Mouse (Mus musculus) spleen, postnatal 4 days (tissue): ENCODE data around the gene Reg2.
"Not testable (repeated sequence)": the region's sequence is repeated elsewhere in the genome, so short reads cannot be mapped to it uniquely, and the experiment has no call there.

Source experiments
- DNase-seq, 2 experiments: peaks; one replicate each; pipeline ENCODE4 v3.0.0; 2022; ENCODE audit warnings: low spot score in 2 of 2

Reg2 gene

DNA sequence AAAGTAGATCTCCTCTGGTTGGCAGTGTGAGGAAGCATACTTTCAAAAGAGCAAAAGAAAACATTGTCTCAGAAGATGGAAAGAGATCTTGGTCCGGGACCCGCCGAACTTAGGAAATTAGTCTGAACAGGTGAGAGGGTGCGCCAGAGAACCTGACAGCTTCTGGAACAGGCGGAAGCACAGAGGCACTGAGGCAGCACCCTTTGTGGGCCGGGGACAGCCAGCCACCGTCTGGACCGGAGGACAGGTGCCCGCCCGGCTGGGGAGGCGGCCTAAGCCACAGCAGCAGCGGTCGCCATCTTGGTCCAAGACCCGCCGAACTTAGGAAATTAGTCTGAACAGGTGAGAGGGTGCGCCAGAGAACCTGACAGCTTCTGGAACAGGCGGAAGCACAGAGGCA lies at the start of gene Reg2:
TSS of gene Reg2 (plus strand) at position 301 of the 400 bp plus-strand sequence.
- DNase-seq = not testable (repeated sequence)

DNA sequence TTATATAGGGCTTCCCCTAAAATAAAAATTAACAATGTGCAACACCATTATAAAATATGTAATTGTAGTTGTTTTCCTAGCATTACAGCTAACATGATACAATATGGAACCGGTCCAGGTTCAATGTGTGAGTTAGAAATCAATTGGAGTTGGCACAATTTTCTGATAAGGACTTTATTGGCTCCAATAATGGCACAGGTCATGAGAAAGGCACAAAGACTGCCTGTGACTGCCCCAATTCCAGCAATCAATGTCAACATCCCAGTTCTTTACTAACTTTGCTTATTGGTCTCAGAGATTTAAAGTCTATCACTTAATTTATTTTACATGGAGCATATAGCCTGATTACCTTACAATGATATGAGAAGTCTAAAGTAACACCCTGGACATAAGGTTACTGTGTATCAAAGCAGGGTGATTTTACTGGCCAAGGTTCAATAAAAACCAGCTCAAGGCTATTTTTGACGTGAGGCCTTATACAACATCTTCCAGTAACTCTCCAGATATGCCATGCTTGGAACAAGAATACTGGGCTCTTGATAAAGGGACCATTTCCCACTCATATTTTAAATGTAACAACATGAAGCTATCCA lies 33.4 kb upstream of the Reg2 start:
- DNase-seq = no peak

GRCm38 (mm10) chr6:78370357-78370756 lies 25.1 kb upstream of the Reg2 start, which contains the start of gene Reg3b:
Gene Reg3b (plus strand): TSS chr6:78370657.
- no peak for DNase-seq

GRCm38 (mm10) chr6:78378765-78379164 lies 16.7 kb upstream of the Reg2 start, which contains the start of gene Reg3d:
Gene Reg3d (minus strand): TSS chr6:78378865.
- DNase-seq = no peak

DNA sequence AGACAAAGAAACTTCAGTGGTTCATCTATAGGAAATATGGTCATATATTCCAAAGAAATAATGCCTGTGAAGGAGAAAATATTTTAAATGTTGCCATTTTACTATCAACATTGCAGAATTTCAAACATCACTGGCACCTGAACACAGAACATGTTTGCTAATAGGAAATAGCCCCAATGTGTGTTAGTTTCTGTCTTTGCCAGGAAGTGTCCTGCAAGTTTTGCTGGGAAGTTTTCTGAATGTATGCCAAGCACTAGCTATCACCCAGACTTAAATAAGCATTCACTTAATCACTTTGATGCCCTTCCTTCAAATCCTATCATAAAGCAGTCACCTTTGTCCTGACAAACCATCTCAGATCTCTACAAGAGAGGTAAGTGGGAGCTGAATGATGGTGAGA lies 15.0 kb upstream of the Reg2 start, which contains the start of gene Reg3a:
TSS of gene Reg3a (plus strand) at position 301 of the 400 bp plus-strand sequence.
- no peak for DNase-seq

DNA sequence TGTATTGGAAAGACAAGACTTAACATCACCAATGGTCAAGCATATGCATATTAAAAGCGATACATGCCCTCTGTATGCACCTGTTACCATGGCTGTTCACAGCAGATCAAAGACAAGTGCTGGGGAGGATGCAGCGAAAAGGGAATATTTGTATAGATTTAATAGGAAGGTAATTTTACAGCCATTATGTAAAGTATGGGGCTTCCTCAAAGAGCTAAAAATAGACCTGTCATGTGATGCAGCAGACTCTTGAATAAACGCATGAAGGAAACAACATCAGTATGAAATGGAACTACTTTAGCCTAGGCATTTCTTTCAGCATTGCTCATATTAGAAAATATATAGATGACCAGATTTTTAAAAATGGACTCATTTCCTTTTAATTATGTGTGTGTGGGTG lies 9.8 kb upstream of the Reg2 start:
- DNase-seq = no peak

GRCm38 (mm10) chr6:78422411-78422810 lies 27.0 kb downstream of the Reg2 start, which contains the start of gene Reg1:
Gene Reg1 (plus strand): TSS chr6:78422711.
- DNase-seq = not testable (repeated sequence)

DNA sequence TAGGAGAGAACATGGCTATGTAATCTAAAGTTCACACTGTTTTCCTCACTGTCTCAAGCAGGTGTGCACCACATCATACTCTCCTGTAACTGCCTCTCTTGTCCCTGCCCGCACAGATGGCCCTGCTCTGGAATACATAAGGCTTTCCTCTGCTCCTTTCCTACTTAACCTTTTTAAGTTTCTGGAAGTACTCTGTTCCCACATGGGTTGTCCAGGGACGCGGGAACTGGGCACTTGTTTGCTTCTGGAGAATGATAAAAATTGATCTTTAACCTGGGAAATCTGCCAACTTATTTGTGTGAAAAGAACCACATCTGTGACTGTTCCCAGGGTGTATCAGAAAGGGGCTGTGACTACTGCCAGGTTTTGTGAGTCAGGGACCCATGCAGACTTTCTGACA lies 30.1 kb downstream of the Reg2 start:
- no peak for DNase-seq

DNA sequence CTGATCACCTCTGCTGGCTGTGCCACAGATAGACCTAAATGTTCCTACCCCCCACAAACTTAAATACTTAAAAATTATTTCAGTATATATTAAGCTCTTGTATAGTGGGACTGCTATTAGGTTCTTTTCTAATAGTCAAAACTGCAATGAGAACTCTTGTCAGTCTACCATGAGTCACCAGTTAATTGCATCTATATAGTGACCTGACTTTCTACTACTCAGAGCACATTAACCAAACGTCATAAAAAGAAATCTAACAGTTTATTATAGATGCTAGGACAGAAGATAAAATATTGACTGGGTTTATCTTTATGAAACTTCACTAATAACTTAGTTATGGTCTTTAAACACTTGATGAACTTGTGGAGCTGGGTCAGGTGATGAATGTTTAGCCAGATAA lies 51.8 kb downstream of the Reg2 start:
- DNase-seq = no peak

DNA sequence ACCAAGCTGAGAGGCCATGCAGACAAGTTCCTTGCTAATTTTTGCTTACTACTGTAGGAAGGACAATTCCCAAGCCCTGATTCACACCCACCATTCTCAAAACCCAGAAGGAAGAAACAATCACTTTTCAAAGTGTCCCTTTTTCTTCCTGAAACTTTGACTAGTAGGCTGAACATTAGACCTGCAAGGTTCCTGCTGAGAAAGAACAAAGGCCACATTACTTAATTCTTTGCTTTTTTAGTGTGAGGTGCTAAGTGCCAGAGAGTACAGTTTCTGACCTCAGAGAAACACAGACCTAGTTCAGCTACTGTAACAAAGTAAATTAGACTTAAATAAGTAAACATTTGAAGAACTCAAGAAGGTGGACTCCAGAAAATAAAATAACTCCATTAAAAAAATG lies 53.0 kb downstream of the Reg2 start:
- DNase-seq = no peak

DNA sequence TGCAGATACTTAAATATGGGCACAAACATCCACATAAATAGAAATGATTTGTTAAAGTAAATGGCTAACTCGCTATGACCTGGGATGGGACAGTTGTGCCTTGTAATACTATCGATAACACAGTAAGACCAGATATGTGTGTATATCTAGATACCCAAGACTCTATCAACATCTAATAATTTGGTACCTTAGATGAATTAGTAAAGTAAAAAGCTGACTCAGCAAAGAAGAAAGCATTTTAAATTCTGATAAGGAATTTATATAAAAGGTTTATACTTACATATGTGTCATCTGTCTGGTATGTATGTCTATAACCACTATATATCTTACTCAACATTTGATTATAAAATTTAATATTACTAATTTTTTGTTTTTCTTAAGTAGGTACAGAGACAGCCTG lies 57.4 kb downstream of the Reg2 start:
- no peak for DNase-seq
